Mouse (Mus musculus): ENCODE measurements around the gene Noct. TPM values are rescaled to one million over a fixed set of nuclear protein-coding genes. Genes with fewer than 3 reads are reported as not detected.

Noct gene
- 24.4 and 25.5 TPM in 2 replicates for polyA plus RNA-seq (2012; rRNA removed)
- polyA plus RNA-seq (2014; fragmentation: Nextera tagmentation; extraction: Ambion mirVana) = 19.0 and 20.8 TPM in 2 replicates

- peaks cover 9% of the 10 kb centered on the region for H3K36me3 ChIP-seq (replicated peaks; ENCODE audit: control insufficient read depth, insufficient read depth, low read depth)
- ATAC-seq (ENCODE audit: insufficient read depth) (peak; percentile 94), DNase-seq (ENCODE audit: low read depth in 3 of 3, low spot score in 3 of 3) (peak; percentile 82 to 92 (median 84))
- no peaks in the 10 kb centered on the region for H3K9me3 ChIP-seq (ENCODE audit: control insufficient read depth, low read length)
- peak within 1 kb of the TSS; percentile 98 for H3K9ac ChIP-seq (replicated peaks)
- 1% methylated on average over 99 of the region's 100 CpGs for WGBS (ENCODE audit: insufficient replicate concordance)
- peak within 1 kb of the TSS; percentile 74 to 97 for H3K4me3 ChIP-seq (ENCODE audit: insufficient read depth in 1 of 2, low read depth in 2 of 2, low read length in 2 of 2)
- H3K4me2 ChIP-seq (ENCODE audit: low read depth) = peak within 1 kb of the TSS; percentile 98
- peak within 1 kb of the TSS; percentile 99 for H3K27ac ChIP-seq
- H3K4me1 ChIP-seq (replicated peaks; ENCODE audit: control insufficient read depth in 2 of 2, insufficient read depth in 2 of 2, low read length in 1 of 2) = peaks cover 33 to 37% of the 10 kb centered on the region in 2 experiments
- peak; percentile 29; the same call in 1 of the 2 replicates for TF ChIP-seq CTCF (IDR thresholded peaks at IDR 0.05; ENCODE audit: low read depth)
- peak; percentile 50; the same call in 1 of the 2 replicates for TF ChIP-seq EP300 (IDR thresholded peaks at IDR 0.05; ENCODE audit: low read depth)
- no peaks in the 10 kb centered on the region; the same call in 1 of the 2 replicates for H3K27me3 ChIP-seq (ENCODE audit: control insufficient read depth, insufficient read depth, low read length)
These were observed at the start of gene Noct for GRCm38 (mm10) chr3:51224363-51225225. TSS of gene Noct (plus strand) at chr3:51224447.

GRCm38 (mm10) chr3:51178158-51178557 is 46.1 kb upstream of the Noct start:
- Histone ChIP-seq H3K4me2 (ENCODE audit: low read depth) (no peak overlapping the region), H3K4me1 (replicated peaks; ENCODE audit: control insufficient read depth in 2 of 2, insufficient read depth in 2 of 2, low read length in 1 of 2) (peaks cover 0 to 6% of the 10 kb centered on the region in 2 experiments; a peak in 1 of 4 replicates), H3K27me3 (ENCODE audit: control insufficient read depth, insufficient read depth, low read length) (no peaks in the 10 kb centered on the region), H3K4me3 (ENCODE audit: insufficient read depth in 1 of 2, low read depth in 2 of 2, low read length in 2 of 2) (no peak overlapping the region), H3K9ac (replicated peaks) (no peak overlapping the region), H3K36me3 (replicated peaks; ENCODE audit: control insufficient read depth, insufficient read depth, low read depth) (no peaks in the 10 kb centered on the region), H3K9me3 (ENCODE audit: control insufficient read depth, low read length) (no peaks in the 10 kb centered on the region), H3K27ac (no peak overlapping the region)
- TF ChIP-seq CTCF (IDR thresholded peaks at IDR 0.05; ENCODE audit: low read depth) (no peak), EP300 (IDR thresholded peaks at IDR 0.05; ENCODE audit: low read depth) (no peak)
- no peak for ATAC-seq (ENCODE audit: insufficient read depth)
- 52% methylated on average over 10 of the region's 10 CpGs for WGBS (ENCODE audit: insufficient replicate concordance)
- no peak for DNase-seq (ENCODE audit: low read depth in 3 of 3, low spot score in 3 of 3)

GRCm38 (mm10) chr3:51179460-51180146 is 44.6 kb upstream of the Noct start:
- no peak for DNase-seq (ENCODE audit: low read depth in 3 of 3, low spot score in 3 of 3)
- H3K36me3 ChIP-seq (replicated peaks; ENCODE audit: control insufficient read depth, insufficient read depth, low read depth) = no peaks in the 10 kb centered on the region
- ATAC-seq (ENCODE audit: insufficient read depth) = no peak
- no peaks in the 10 kb centered on the region for H3K9me3 ChIP-seq (ENCODE audit: control insufficient read depth, low read length)
- H3K4me3 ChIP-seq (ENCODE audit: insufficient read depth in 1 of 2, low read depth in 2 of 2, low read length in 2 of 2) = no peak overlapping the region
- WGBS (ENCODE audit: insufficient replicate concordance) = 75% methylated on average over 6 of the region's 6 CpGs
- H3K4me2 ChIP-seq (ENCODE audit: low read depth) = no peak overlapping the region
- H3K9ac ChIP-seq (replicated peaks) = no peak overlapping the region
- peaks cover 2 to 6% of the 10 kb centered on the region in 2 experiments; a peak in 1 of 4 replicates for H3K4me1 ChIP-seq (replicated peaks; ENCODE audit: control insufficient read depth in 2 of 2, insufficient read depth in 2 of 2, low read length in 1 of 2)
- no peaks in the 10 kb centered on the region for H3K27me3 ChIP-seq (ENCODE audit: control insufficient read depth, insufficient read depth, low read length)
- TF ChIP-seq CTCF (IDR thresholded peaks at IDR 0.05; ENCODE audit: low read depth) (no peak), EP300 (IDR thresholded peaks at IDR 0.05; ENCODE audit: low read depth) (no peak)
- no peak overlapping the region for H3K27ac ChIP-seq

GRCm38 (mm10) chr3:51180341-51180940 is 43.8 kb upstream of the Noct start:
- H3K36me3 ChIP-seq (replicated peaks; ENCODE audit: control insufficient read depth, insufficient read depth, low read depth) = no peaks in the 10 kb centered on the region
- H3K4me3 ChIP-seq (ENCODE audit: insufficient read depth in 1 of 2, low read depth in 2 of 2, low read length in 2 of 2) = no peak overlapping the region
- ATAC-seq (ENCODE audit: insufficient read depth) = no peak
- DNase-seq (ENCODE audit: low read depth in 3 of 3, low spot score in 3 of 3) = no peak
- H3K9ac ChIP-seq (replicated peaks) = no peak overlapping the region
- WGBS (ENCODE audit: insufficient replicate concordance) = 62% methylated on average over 8 of the region's 8 CpGs
- no peaks in the 10 kb centered on the region for H3K9me3 ChIP-seq (ENCODE audit: control insufficient read depth, low read length)
- H3K4me1 ChIP-seq (replicated peaks; ENCODE audit: control insufficient read depth in 2 of 2, insufficient read depth in 2 of 2, low read length in 1 of 2) = peaks cover 2 to 6% of the 10 kb centered on the region in 2 experiments; a peak in 1 of 4 replicates
- no peaks in the 10 kb centered on the region for H3K27me3 ChIP-seq (ENCODE audit: control insufficient read depth, insufficient read depth, low read length)
- no peak overlapping the region for H3K4me2 ChIP-seq (ENCODE audit: low read depth)
- H3K27ac ChIP-seq = no peak overlapping the region
- TF ChIP-seq CTCF (IDR thresholded peaks at IDR 0.05; ENCODE audit: low read depth) = no peak
- TF ChIP-seq EP300 (IDR thresholded peaks at IDR 0.05; ENCODE audit: low read depth) = no peak

Measured in liver, embryonic 14.5 days (tissue).